In genomic region chr4:47310812-47311211, GRCm38 (mm10) we compare ENCODE assay signal across 9 mouse cellular contexts. TPM values are rescaled to one million over a fixed set of nuclear protein-coding genes. Genes with fewer than 3 reads are reported as not detected.
A peak's percentile ranks its signal among the peaks of the same experiment; 100 is the strongest.
DNase-seq lines count a peak whose midpoint lies in the region; ATAC-seq lines count a peak whose summit lies in the region.
"Had no signal": no experiment of that assay in that cellular context is flagged by ENCODE, and none has a peak within 500 bp of the region (broad histone marks: within the 10 kb centered on the region; RNA-seq: fewer than 3 reads in every experiment).

No protein-coding gene starts in this region.

- peak; percentile 5 for DNase-seq in ZHBTc4 (ENCODE audit: low read depth, low spot score)
- no peak for DNase-seq in cerebellum, adult 11-12 months
- no peak for DNase-seq in kidney, adult 9 months
- no peak for DNase-seq in gastrocnemius, postnatal 14 days
- no peak for DNase-seq in embryo, embryonic 10.5 days (ENCODE audit: low spot score)

- no peaks in the 10 kb centered on the region for H3K9me3 ChIP-seq in heart, embryonic 13.5 days
- H3K9me3 ChIP-seq: lung, embryonic 15.5 days had no signal

- 0 out of 2 replicates have a peak overlapping the region, but pooled peaks have one; percentile 0 for H3K4me2 ChIP-seq in heart, embryonic 13.5 days
- H3K4me2 ChIP-seq: lung, embryonic 15.5 days had no signal

- H3K4me1 ChIP-seq in heart, embryonic 13.5 days = peaks cover 34% of the 10 kb centered on the region

- WGBS in heart, embryonic 13.5 days = 16% methylated on average over 6 of the region's 6 CpGs

- peak overlapping the region; percentile 46; the same call in 1 of the 2 replicates for H3K27ac ChIP-seq in heart, embryonic 13.5 days (replicated peaks)
- H3K27ac ChIP-seq: lung, embryonic 15.5 days had no signal

- peaks cover 10% of the 10 kb centered on the region; the same call in 1 of the 2 replicates for H3K27me3 ChIP-seq in heart, embryonic 13.5 days (replicated peaks)
- H3K27me3 ChIP-seq: lung, embryonic 15.5 days had no signal

- H3K36me3 ChIP-seq in heart, embryonic 13.5 days = no peaks in the 10 kb centered on the region
- H3K36me3 ChIP-seq: lung, embryonic 15.5 days had no signal

- no peak overlapping the region for H3K4me3 ChIP-seq in heart, embryonic 13.5 days
- H3K4me3 ChIP-seq: lung, embryonic 15.5 days had no signal

- intact Hi-C loops in gastrocnemius, postnatal 14 days (cut with DNase I; ENCODE audit: low total_unique reads) = no loop called here

- peak; percentile 21 for ATAC-seq in CD4-positive, CD25-positive, alpha-beta regulatory T cell, adult 4 months
- peak; percentile 52 for ATAC-seq in heart, embryonic 13.5 days (ENCODE audit: extremely low read depth, insufficient number of reproducible peaks, low FRiP score, low TSS enrichment)
- peak; percentile 71 for ATAC-seq in megakaryocyte progenitor cell, adult 5-6 weeks (replicated peaks; ENCODE audit: poor library complexity)

- H3K9ac ChIP-seq in heart, embryonic 13.5 days = no peak overlapping the region
- H3K9ac ChIP-seq: lung, embryonic 15.5 days had no signal

RNA-seq across cellular contexts. Expression of gene Tgfbr1, which starts 42.2 kb away (rescaled TPM):
- 10 to 100 TPM; 33.6 to 39.2 TPM for polyA plus RNA-seq in CD4-positive, CD25-positive, alpha-beta regulatory T cell, adult 4 months (2017; shearing (Covaris generic))
- polyA plus RNA-seq in heart, embryonic 13.5 days (2015; fragmentation: Nextera tagmentation; extraction: Ambion mirVana) = 23.5 and 25.4 TPM in 2 replicates
- 18.4 and 19.5 TPM in 2 replicates for total RNA-seq in megakaryocyte progenitor cell, adult 5-6 weeks (2015)
- total RNA-seq in megakaryocyte progenitor cell, adult 5-6 weeks (2017) = 19.9 and 23.1 TPM in 2 replicates
- total RNA-seq in gastrocnemius, postnatal 14 days (2021) = 10 to 100 TPM; 17.7 to 18.7 TPM

Comparison
In these comparisons a context has a peak if more than half of its experiments do, and no peak if none do; other contexts are left out.
1. ATAC-seq: peak in every context shown above with its lines; median percentile 71 in megakaryocyte progenitor cell, adult 5-6 weeks; 52 in heart, embryonic 13.5 days; 21 in CD4-positive, CD25-positive, alpha-beta regulatory T cell, adult 4 months.